Mouse (Mus musculus) CD4-positive, CD25-positive, alpha-beta regulatory T cell, adult 4 months (primary cell): ENCODE results near the gene Gm20388. TPM values are rescaled to one million over a fixed set of nuclear protein-coding genes. Genes with fewer than 3 reads are reported as not detected.

ENCODE experiments used
- ATAC-seq: one replicate; pipeline ENCODE4 v1.8.0; 2017
- polyA plus RNA-seq, 2 experiments: library from polyadenylated mRNA; unstranded; fragments of 100-300 nt; shearing (Covaris generic); gene quantifications; one replicate each; pipeline ENCODE4 v1.2.1; 2017

Gm20388 gene
- polyA plus RNA-seq, 2 experiments from 2014 or later, result 10.7 to 12.8 TPM

GRCm38 (mm10) chr8:124089016-124089415 lies 4178.4 kb downstream of the Gm20388 start:
- no peak for ATAC-seq

GRCm38 (mm10) chr8:124090473-124090872 lies 4179.8 kb downstream of the Gm20388 start:
- no peak for ATAC-seq

GRCm38 (mm10) chr8:124098953-124099622 lies 4188.4 kb downstream of the Gm20388 start:
- no peak for ATAC-seq

GRCm38 (mm10) chr8:124099623-124099965 lies 4189.0 kb downstream of the Gm20388 start:
- ATAC-seq, result no peak

- no peak for ATAC-seq
Measured at GRCm38 (mm10) chr8:124105869-124106268, 4195.2 kb downstream of the Gm20388 start.

GRCm38 (mm10) chr8:124106328-124107195 lies 4195.9 kb downstream of the Gm20388 start:
- ATAC-seq, result no peak

- no peak for ATAC-seq
Measured at GRCm38 (mm10) chr8:124113108-124113507, 4202.5 kb downstream of the Gm20388 start.

- ATAC-seq, result no peak
Measured at GRCm38 (mm10) chr8:124125241-124125640, 4214.6 kb downstream of the Gm20388 start.

GRCm38 (mm10) chr8:124137261-124137660 lies 4226.6 kb downstream of the Gm20388 start:
- ATAC-seq, result no peak

- no peak for ATAC-seq
Measured at GRCm38 (mm10) chr8:124140211-124140790, 4229.7 kb downstream of the Gm20388 start.

GRCm38 (mm10) chr8:124140868-124141431 lies 4230.3 kb downstream of the Gm20388 start:
- ATAC-seq, result no peak

GRCm38 (mm10) chr8:124141681-124142391 lies 4231.2 kb downstream of the Gm20388 start:
- no peak for ATAC-seq

- no peak for ATAC-seq
Measured at GRCm38 (mm10) chr8:124143003-124143402, 4232.4 kb downstream of the Gm20388 start.

GRCm38 (mm10) chr8:124143871-124144618 lies 4233.4 kb downstream of the Gm20388 start:
- no peak for ATAC-seq

- no peak for ATAC-seq
Measured at GRCm38 (mm10) chr8:124144619-124144980, 4234.0 kb downstream of the Gm20388 start.

- no peak for ATAC-seq
Measured at GRCm38 (mm10) chr8:124146286-124146685, 4235.6 kb downstream of the Gm20388 start.

- ATAC-seq, result no peak
Measured at GRCm38 (mm10) chr8:124150009-124150408, 4239.4 kb downstream of the Gm20388 start.

- no peak for ATAC-seq
Measured at GRCm38 (mm10) chr8:124150536-124150935, 4239.9 kb downstream of the Gm20388 start.

- no peak for ATAC-seq
Measured at GRCm38 (mm10) chr8:124151881-124152280, 4241.2 kb downstream of the Gm20388 start.

- no peak for ATAC-seq
Measured at GRCm38 (mm10) chr8:124152771-124153170, 4242.1 kb downstream of the Gm20388 start.

GRCm38 (mm10) chr8:124156324-124156723 lies 4245.7 kb downstream of the Gm20388 start:
- ATAC-seq, result no peak

GRCm38 (mm10) chr8:124161683-124162082 lies 4251.0 kb downstream of the Gm20388 start:
- no peak for ATAC-seq
